Comparison of ENCODE assay signal across 8 mouse cellular contexts in genomic region chr13:99124894-99125570, GRCm38 (mm10). TPM values are rescaled to one million over a fixed set of nuclear protein-coding genes. Genes with fewer than 3 reads are reported as not detected.
DNase-seq lines count a peak whose midpoint lies in the region; ATAC-seq and TF ChIP-seq lines count a peak whose summit lies in the region.

No protein-coding gene starts in this region.

- no peaks in the 10 kb centered on the region for H3K36me3 ChIP-seq in spleen, adult 2 months (ENCODE audit: control insufficient read depth, insufficient read depth, low read length)
- H3K36me3 ChIP-seq in forebrain, embryonic 16.5 days (ENCODE audit: control insufficient read depth, insufficient read depth) = no peaks in the 10 kb centered on the region
- no peaks in the 10 kb centered on the region for H3K36me3 ChIP-seq in hindbrain, embryonic 13.5 days

- no peak overlapping the region for H3K4me2 ChIP-seq in forebrain, embryonic 16.5 days (ENCODE audit: low read length)
- H3K4me2 ChIP-seq in hindbrain, embryonic 13.5 days = no peak overlapping the region

- TF ChIP-seq CTCF in spleen, adult 2 months (IDR thresholded peaks at IDR 0.05; ENCODE audit: extremely low read depth, insufficient read depth, insufficient read length, insufficient replicate concordance) = no peak

- 0 out of 2 replicates have a peak overlapping the region, but pooled peaks have one; percentile 28 for H3K27ac ChIP-seq in spleen, adult 2 months (ENCODE audit: insufficient read depth, low read length)
- H3K27ac ChIP-seq in forebrain, embryonic 16.5 days (ENCODE audit: low read length) = no peak overlapping the region
- no peak overlapping the region for H3K27ac ChIP-seq in hindbrain, embryonic 13.5 days

- ATAC-seq in forebrain, embryonic 16.5 days = no peak
- ATAC-seq in hindbrain, embryonic 13.5 days (ENCODE audit: low FRiP score) = no peak

- TF ChIP-seq POLR2A in spleen, adult 2 months (IDR thresholded peaks at IDR 0.05; ENCODE audit: low read depth, low read length) = no peak

- no peak for DNase-seq in spleen, adult 2 months (ENCODE audit: low read depth in 1 of 2, low spot score in 2 of 2)
- DNase-seq in spleen, postnatal 10 days (ENCODE audit: low spot score in 2 of 2) = no peak
- DNase-seq in heart, adult 8-10 months (ENCODE audit: low spot score) = peak; percentile 87
- DNase-seq in kidney, postnatal 36 days = peak; percentile 50 to 79
- DNase-seq in testis, postnatal 10 days (ENCODE audit: low spot score) = peak; percentile 62
- DNase-seq in thymus, postnatal 25 days = no peak

- no peak overlapping the region for H3K4me3 ChIP-seq in spleen, adult 2 months (ENCODE audit: extremely low read depth, insufficient read depth, insufficient read length)
- H3K4me3 ChIP-seq in forebrain, embryonic 16.5 days (replicated peaks; ENCODE audit: low read length) = no peak overlapping the region
- H3K4me3 ChIP-seq in hindbrain, embryonic 13.5 days = no peak overlapping the region

- no peaks in the 10 kb centered on the region for H3K27me3 ChIP-seq in spleen, adult 2 months (ENCODE audit: control insufficient read depth, insufficient read depth, low read length)
- no peaks in the 10 kb centered on the region for H3K27me3 ChIP-seq in forebrain, embryonic 16.5 days (replicated peaks; ENCODE audit: control insufficient read depth, insufficient read depth, low read length)
- H3K27me3 ChIP-seq in hindbrain, embryonic 13.5 days = no peaks in the 10 kb centered on the region

- no peaks in the 10 kb centered on the region for H3K9me3 ChIP-seq in forebrain, embryonic 16.5 days (ENCODE audit: control insufficient read depth, low read length)
- H3K9me3 ChIP-seq in hindbrain, embryonic 13.5 days = no peaks in the 10 kb centered on the region

- no peak overlapping the region for H3K9ac ChIP-seq in forebrain, embryonic 16.5 days (replicated peaks; ENCODE audit: low read depth, low read length)
- H3K9ac ChIP-seq in hindbrain, embryonic 13.5 days = no peak overlapping the region

- 86% methylated on average over 10 of the region's 10 CpGs for WGBS in spleen, adult 2 months
- WGBS in forebrain, embryonic 16.5 days = 80% methylated on average over 10 of the region's 10 CpGs
- 70% methylated on average over 10 of the region's 10 CpGs for WGBS in hindbrain, embryonic 13.5 days

- no peaks in the 10 kb centered on the region for H3K4me1 ChIP-seq in spleen, adult 2 months (ENCODE audit: control insufficient read depth, insufficient read depth, insufficient read length)
- no peaks in the 10 kb centered on the region; the same call in 1 of the 2 replicates for H3K4me1 ChIP-seq in forebrain, embryonic 16.5 days (replicated peaks; ENCODE audit: control insufficient read depth, insufficient read depth, low read length)
- H3K4me1 ChIP-seq in hindbrain, embryonic 13.5 days (replicated peaks) = 0 out of 2 replicates have a peak, but pooled peaks cover 6% of the 10 kb centered on the region

RNA-seq across cellular contexts. Expression of gene Zfp366, which starts 59.6 kb away (rescaled TPM):
- 6.1 and 9.0 TPM in 2 replicates for polyA plus RNA-seq in spleen, adult 2 months (2012; rRNA removed)
- total RNA-seq in heart, adult 8-10 months (2022) = 10 to 100 TPM in 2 of 4 experiments, 1 to 10 TPM in 2; 7.9 to 12.2 (median 9.7) TPM
- 0.56 and 0.86 TPM in 2 replicates for polyA plus RNA-seq in forebrain, embryonic 16.5 days (2015; fragmentation: Nextera tagmentation; extraction: Ambion mirVana)
- 0.64 and 0.72 TPM in 2 replicates for polyA plus RNA-seq in hindbrain, embryonic 13.5 days (2015; fragmentation: Nextera tagmentation; extraction: Ambion mirVana)

Comparison
In these comparisons a context has a peak if more than half of its experiments do, and no peak if none do; other contexts are left out.
1. DNase-seq: peak in heart, adult 8-10 months (single experiment), kidney, postnatal 36 days (2 of 2) and testis, postnatal 10 days (single experiment); none in spleen, adult 2 months (0 of 2), spleen, postnatal 10 days (0 of 2) and thymus, postnatal 25 days (single experiment).